Mouse (Mus musculus) erythroblast, embryonic 14.5 days (primary cell): ENCODE results near the gene Iqsec1.

Experiments
- GATA1 ChIP-seq: IDR thresholded peaks from 2 replicates; pipeline ENCODE4 v1.6.1; 2012; ENCODE audit warnings: low read length, inconsistent platforms, mixed read lengths
- TAL1 ChIP-seq: IDR thresholded peaks from 3 replicates; pipeline ENCODE4 v1.6.1; 2012; ENCODE audit warnings: low read length, inconsistent platforms, mixed read lengths

GRCm38 (mm10) chr6:90686812-90687211 is 301.7 kb downstream of the Iqsec1 start:
- TF ChIP-seq TAL1, result no peak
- TF ChIP-seq GATA1, result no peak
